Mouse (Mus musculus) heart, embryonic 16.5 days (tissue): ENCODE results near the gene Zfp322a. TPM values are rescaled to one million over a fixed set of nuclear protein-coding genes. Genes with fewer than 3 reads are reported as not detected.
A peak's percentile ranks its signal among the peaks of the same experiment; 100 is the strongest.

Source experiments
- ATAC-seq: fragments of 200-750 bp; cut with Nextera tagmentation; replicated peaks from 2 replicates; pipeline ENCODE4 v1.8.0; 2017; ENCODE audit warnings: moderate number of reproducible peaks; ENCODE audit not compliant: insufficient read depth, low FRiP score; ENCODE audit errors: extremely low read depth
- H3K27ac ChIP-seq: fragments of 300-500 bp; sonication (generic); 2 replicates; pipeline ENCODE4 v1.5.1; 2014; ENCODE audit warnings: mild to moderate bottlenecking, low read length, control low read depth, moderate library complexity
- H3K27me3 ChIP-seq: fragments of 300-500 bp; sonication (generic); 2 replicates; pipeline ENCODE4 v1.6.1; 2014; ENCODE audit warnings: low read length, mixed read lengths; ENCODE audit not compliant: control insufficient read depth, insufficient read depth
- H3K36me3 ChIP-seq: fragments of 300-500 bp; sonication (generic); 2 replicates; pipeline ENCODE4 v1.6.1; 2014; ENCODE audit not compliant: control insufficient read depth, insufficient read depth
- H3K4me1 ChIP-seq: fragments of 300-500 bp; sonication (generic); 2 replicates; pipeline ENCODE4 v1.6.1; 2014; ENCODE audit warnings: low read length, mixed read lengths; ENCODE audit not compliant: control insufficient read depth, insufficient read depth
- H3K4me2 ChIP-seq: fragments of 300-500 bp; sonication (generic); 2 replicates; pipeline ENCODE4 v1.6.1; 2014; ENCODE audit warnings: low read depth, mild to moderate bottlenecking, control low read depth, low read length
- H3K4me3 ChIP-seq: fragments of 300-500 bp; sonication (generic); 2 replicates; pipeline ENCODE4 v1.5.1; 2014; ENCODE audit warnings: mild to moderate bottlenecking, control low read depth, low read length
- H3K9ac ChIP-seq: fragments of 300-500 bp; sonication (generic); 2 replicates; pipeline ENCODE4 v1.6.1; 2014; ENCODE audit warnings: low read length, control low read depth
- H3K9me3 ChIP-seq: fragments of 300-500 bp; sonication (generic); replicated peaks from 2 replicates; pipeline ENCODE4 v1.6.1; 2016; ENCODE audit warnings: low read length; ENCODE audit not compliant: control insufficient read depth
- WGBS: fragments of 180-500 bp; shearing (Covaris S2); extraction: QIAGEN DNeasy Blood & Tissue Kit; methylation state at CpG from one replicate; pipeline ENCODE4 v1.1.7; 2014; 5-methylcytosine and 5-hydroxymethylcytosine counted together
- polyA plus RNA-seq: library from polyadenylated mRNA; unstranded; fragments of >200 nt; fragmentation: Nextera tagmentation; extraction: Ambion mirVana; gene quantifications from 2 replicates; pipeline ENCODE4 v1.2.1, GENCODE M21; 2015

Gene Zfp322a
- polyA plus RNA-seq, 1 experiment from 2014 or later, result 36.5 TPM

DNA sequence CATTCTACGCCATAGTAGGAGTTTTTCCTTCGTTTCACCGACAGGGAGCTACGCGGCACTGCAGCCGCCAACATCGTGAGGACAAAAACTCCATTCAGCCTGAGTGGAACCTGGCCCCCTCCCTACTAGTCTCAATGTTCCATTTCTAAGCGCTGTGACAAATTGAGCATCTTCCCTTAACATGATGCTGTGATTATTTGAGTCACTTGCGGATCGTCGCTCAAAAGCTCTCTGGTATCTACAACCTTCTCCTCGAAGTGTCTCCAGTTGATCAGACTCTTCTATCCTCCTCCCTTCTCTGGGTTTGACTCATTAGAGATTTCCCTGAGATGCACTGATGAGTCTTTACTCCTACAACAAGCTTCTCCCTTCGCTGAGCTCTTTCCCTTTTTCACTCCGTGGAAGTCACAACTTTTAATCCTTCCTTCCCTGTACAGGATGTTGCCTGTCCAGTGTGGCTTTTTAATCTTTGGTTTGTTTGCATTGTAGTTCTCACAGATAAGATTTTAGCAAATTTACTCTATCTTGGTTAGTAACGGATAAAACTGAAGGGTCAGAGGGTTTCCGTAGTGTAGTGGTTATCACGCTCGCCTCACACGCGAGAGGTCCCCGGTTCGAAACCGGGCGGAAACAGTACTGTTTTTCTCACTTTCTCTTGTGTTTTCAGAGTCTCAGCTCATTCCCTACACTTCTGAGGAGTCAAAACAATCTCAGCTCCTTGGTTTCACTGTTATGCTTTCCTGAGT is 61.8 kb downstream of the Zfp322a start:
- no peak overlapping the region for H3K27ac ChIP-seq

GRCm38 (mm10) chr13:23306707-23307068 is 62.3 kb downstream of the Zfp322a start:
- ATAC-seq, result no peak
- H3K4me3 ChIP-seq, result peak overlapping the region; percentile 34
- no peak overlapping the region for H3K27ac ChIP-seq
- 0 out of 2 replicates have a peak, but pooled peaks cover 3% of the 10 kb centered on the region for H3K9me3 ChIP-seq
- H3K4me1 ChIP-seq, result peaks cover 10% of the 10 kb centered on the region
- no peaks in the 10 kb centered on the region for H3K36me3 ChIP-seq
- 16% methylated on average over 10 of the region's 10 CpGs for WGBS
- H3K4me2 ChIP-seq, result peak overlapping the region; percentile 54; the same call in 1 of the 2 replicates
- H3K27me3 ChIP-seq, result peaks cover 39% of the 10 kb centered on the region
- H3K9ac ChIP-seq, result no peak overlapping the region

More for the DNA sequence above, 61.8 kb downstream of the Zfp322a start:
- WGBS, result 3% methylated on average over 24 of the region's 24 CpGs
- Histone ChIP-seq H3K9ac (no peak overlapping the region), H3K4me1 (peaks cover 10% of the 10 kb centered on the region), H3K4me3 (peak overlapping the region; percentile 34), H3K9me3 (0 out of 2 replicates have a peak, but pooled peaks cover 3% of the 10 kb centered on the region), H3K4me2 (peak overlapping the region; percentile 54; the same call in 1 of the 2 replicates), H3K36me3 (no peaks in the 10 kb centered on the region), H3K27me3 (peaks cover 43% of the 10 kb centered on the region)
- no peak for ATAC-seq

Other genes starting within 250 kb of the Zfp322a start
- not detected in 2 replicates for gene Vmn1r218, start 236.1 kb downstream of the Zfp322a start, polyA plus RNA-seq
- 0.01 TPM in 1 of 2 replicates, not detected in the other for gene Vmn1r219, start 209.9 kb downstream of the Zfp322a start, polyA plus RNA-seq
- gene Vmn1r220, start 181.2 kb downstream of the Zfp322a start, polyA plus RNA-seq, result not detected in 2 replicates
- gene Vmn1r221, start 155.1 kb downstream of the Zfp322a start, polyA plus RNA-seq, result not detected in 2 replicates
- gene Vmn1r222, start 133.3 kb downstream of the Zfp322a start, polyA plus RNA-seq, result not detected in 2 replicates
- gene Vmn1r223, start 122.1 kb downstream of the Zfp322a start, polyA plus RNA-seq, result not detected in 2 replicates
- 9.2 and 9.4 TPM in 2 replicates for gene Abt1, start 54.7 kb upstream of the Zfp322a start, polyA plus RNA-seq
- 0.83 and 1.0 TPM in 2 replicates for gene Btn1a1, start 96.7 kb upstream of the Zfp322a start, polyA plus RNA-seq
- 0.29 and 0.34 TPM in 2 replicates for gene Btn2a2, start 119.6 kb upstream of the Zfp322a start, polyA plus RNA-seq
- gene Hist1h4h, start 161.8 kb upstream of the Zfp322a start, polyA plus RNA-seq, result 7.7 and 8.6 TPM in 2 replicates
- 3.8 and 9.2 TPM in 2 replicates for gene Hist1h2af, start 164.7 kb upstream of the Zfp322a start, polyA plus RNA-seq
- 2.0 and 2.2 TPM in 2 replicates for gene Hist1h3g, start 166.2 kb upstream of the Zfp322a start, polyA plus RNA-seq
- gene Hist1h2bh, start 174.2 kb upstream of the Zfp322a start, polyA plus RNA-seq, result 0.38 and 0.52 TPM in 2 replicates
- 0.20 and 0.37 TPM in 2 replicates for gene Hist1h3f, start 174.8 kb upstream of the Zfp322a start, polyA plus RNA-seq
- 0.53 TPM in 1 of 2 replicates, not detected in the other for gene Hist1h4f, start 182.4 kb upstream of the Zfp322a start, polyA plus RNA-seq
- 0.21 and 0.37 TPM in 2 replicates for gene Hist1h1d, start 184.1 kb upstream of the Zfp322a start, polyA plus RNA-seq
- 1.7 and 2.1 TPM in 2 replicates for gene Hist1h3e, start 193.2 kb upstream of the Zfp322a start, polyA plus RNA-seq
- 34.0 and 34.2 TPM in 2 replicates for gene Hist1h2ae, start 202.0 kb upstream of the Zfp322a start, polyA plus RNA-seq
- gene Hist1h2bg, start 202.2 kb upstream of the Zfp322a start, polyA plus RNA-seq, result 4.2 and 5.1 TPM in 2 replicates
- gene Hist1h2bf, start 205.0 kb upstream of the Zfp322a start, polyA plus RNA-seq, result 0.37 and 2.4 TPM in 2 replicates
- gene Hist1h2ad, start 205.2 kb upstream of the Zfp322a start, polyA plus RNA-seq, result 1.2 and 1.8 TPM in 2 replicates
- gene Hist1h3d, start 206.6 kb upstream of the Zfp322a start, polyA plus RNA-seq, result 1.4 and 1.8 TPM in 2 replicates
- gene Hist1h4d, start 212.4 kb upstream of the Zfp322a start, polyA plus RNA-seq, result 48.7 and 49.1 TPM in 2 replicates